In genomic region chr6:83866423-83866822, GRCm38 (mm10) we compare ENCODE assay signal across 8 mouse cellular contexts. TPM values are rescaled to one million over a fixed set of nuclear protein-coding genes. Genes with fewer than 3 reads are reported as not detected.
A peak's percentile ranks its signal among the peaks of the same experiment; 100 is the strongest.
DNase-seq lines count a peak whose midpoint lies in the region; ATAC-seq and TF ChIP-seq lines count a peak whose summit lies in the region.

No protein-coding gene starts in this region.

- TF ChIP-seq EP300 in stomach, postnatal 0 days (optimal IDR thresholded peaks at IDR 0.05): no peak

- H3K4me1 ChIP-seq in heart, embryonic 10.5 days: peaks cover 10% of the 10 kb centered on the region; the same call in 1 of the 2 replicates
- H3K4me1 ChIP-seq in liver, embryonic 12.5 days: peaks cover 15% of the 10 kb centered on the region
- H3K4me1 ChIP-seq in stomach, postnatal 0 days (replicated peaks; ENCODE audit: control insufficient read depth, insufficient read depth): no peaks in the 10 kb centered on the region

- H3K9me3 ChIP-seq in heart, embryonic 10.5 days: no peaks in the 10 kb centered on the region
- no peaks in the 10 kb centered on the region for H3K9me3 ChIP-seq in liver, embryonic 12.5 days (replicated peaks)
- H3K9me3 ChIP-seq in stomach, postnatal 0 days (ENCODE audit: control insufficient read depth, low read length): no peaks in the 10 kb centered on the region

- H3K9ac ChIP-seq in liver, embryonic 12.5 days: peak overlapping the region; percentile 69
- H3K9ac ChIP-seq in stomach, postnatal 0 days (ENCODE audit: low read length): no peak overlapping the region

- H3K4me3 ChIP-seq in heart, embryonic 10.5 days: peak overlapping the region; percentile 74
- peak overlapping the region; percentile 67; the same call in 1 of the 2 replicates for H3K4me3 ChIP-seq in liver, embryonic 12.5 days
- H3K4me3 ChIP-seq in stomach, postnatal 0 days (ENCODE audit: low read depth, low read length): peak overlapping the region; percentile 66; the same call in 1 of the 2 replicates

- peak overlapping the region; percentile 92 for H3K4me2 ChIP-seq in liver, embryonic 12.5 days
- H3K4me2 ChIP-seq in stomach, postnatal 0 days (replicated peaks; ENCODE audit: low read depth): peak overlapping the region; percentile 97

- TF ChIP-seq CTCF in stomach, postnatal 0 days (IDR thresholded peaks at IDR 0.05; ENCODE audit: low read depth): no peak

- peaks cover 5% of the 10 kb centered on the region; the same call in 1 of the 2 replicates for H3K27me3 ChIP-seq in heart, embryonic 10.5 days (ENCODE audit: insufficient read depth, poor library complexity, severe bottlenecking)
- peaks cover 8% of the 10 kb centered on the region; the same call in 1 of the 2 replicates for H3K27me3 ChIP-seq in liver, embryonic 12.5 days (replicated peaks)
- no peaks in the 10 kb centered on the region for H3K27me3 ChIP-seq in stomach, postnatal 0 days (ENCODE audit: control insufficient read depth, insufficient read depth, low read length)

- H3K36me3 ChIP-seq in heart, embryonic 10.5 days: no peaks in the 10 kb centered on the region
- H3K36me3 ChIP-seq in liver, embryonic 12.5 days: no peaks in the 10 kb centered on the region
- no peaks in the 10 kb centered on the region for H3K36me3 ChIP-seq in stomach, postnatal 0 days (ENCODE audit: control insufficient read depth, insufficient read depth, low read length)

- 0 out of 2 replicates have a peak overlapping the region, but pooled peaks have one; percentile 23 for H3K27ac ChIP-seq in heart, embryonic 10.5 days
- H3K27ac ChIP-seq in liver, embryonic 12.5 days: no peak overlapping the region
- H3K27ac ChIP-seq in stomach, postnatal 0 days (replicated peaks): no peak overlapping the region

- WGBS in heart, embryonic 10.5 days: 37% methylated on average over 4 of the region's 4 CpGs
- 28% methylated on average over 4 of the region's 4 CpGs for WGBS in liver, embryonic 12.5 days (ENCODE audit: insufficient replicate concordance)
- WGBS in stomach, postnatal 0 days: 30% methylated on average over 4 of the region's 4 CpGs

- DNase-seq in heart, embryonic 10.5 days (ENCODE audit: low spot score): no peak
- no peak for DNase-seq in heart, adult 8-10 months (ENCODE audit: low spot score)
- DNase-seq in thymus, postnatal 25 days: peak; percentile 5
- no peak for DNase-seq in thymus, postnatal 10 days (ENCODE audit: low spot score in 2 of 2)
- no peak for DNase-seq in stomach, postnatal 0 days (ENCODE audit: low spot score)
- DNase-seq in cerebellum, adult 8-10 months: no peak
- no peak for DNase-seq in urinary bladder, postnatal 10 days (ENCODE audit: low spot score)

- ATAC-seq in liver, embryonic 12.5 days: no peak
- no peak for ATAC-seq in stomach, postnatal 0 days (ENCODE audit: low FRiP score, low TSS enrichment)

RNA-seq across cellular contexts. Expression of gene Zfp638, which starts 0.5 kb away (rescaled TPM):
- polyA plus RNA-seq in heart, embryonic 10.5 days (2016; fragmentation: Nextera tagmentation; extraction: Ambion mirVana): 44.7 and 51.8 TPM in 2 replicates
- total RNA-seq in heart, adult 8-10 months (2022): 10 to 100 TPM; 36.1 to 66.2 (median 52.6) TPM
- 29.7 and 30.5 TPM in 2 replicates for polyA plus RNA-seq in liver, embryonic 12.5 days (2016; fragmentation: Nextera tagmentation; extraction: Ambion mirVana)
- 19.9 and 21.1 TPM in 2 replicates for polyA plus RNA-seq in stomach, postnatal 0 days (2015; fragmentation: Nextera tagmentation; extraction: Ambion mirVana)

RNA-seq across cellular contexts. Expression of gene Paip2b, which starts 34.9 kb away (rescaled TPM):
- 13.9 and 20.3 TPM in 2 replicates for polyA plus RNA-seq in heart, embryonic 10.5 days (2016; fragmentation: Nextera tagmentation; extraction: Ambion mirVana)
- 10 to 100 TPM; 42.5 to 48.7 (median 46.1) TPM for total RNA-seq in heart, adult 8-10 months (2022)
- polyA plus RNA-seq in liver, embryonic 12.5 days (2016; fragmentation: Nextera tagmentation; extraction: Ambion mirVana): 4.3 and 4.9 TPM in 2 replicates
- 7.1 and 9.1 TPM in 2 replicates for polyA plus RNA-seq in stomach, postnatal 0 days (2015; fragmentation: Nextera tagmentation; extraction: Ambion mirVana)
